Mouse (Mus musculus) kidney, postnatal 25 days (tissue): Measurements from ENCODE around the gene Pias4.

ENCODE experiments used
- DNase-seq, 2 experiments: peaks; one replicate each; pipeline ENCODE4 v3.0.0; 2021; ENCODE audit warnings: mixed read lengths in 2 of 2

The Pias4 gene

DNA sequence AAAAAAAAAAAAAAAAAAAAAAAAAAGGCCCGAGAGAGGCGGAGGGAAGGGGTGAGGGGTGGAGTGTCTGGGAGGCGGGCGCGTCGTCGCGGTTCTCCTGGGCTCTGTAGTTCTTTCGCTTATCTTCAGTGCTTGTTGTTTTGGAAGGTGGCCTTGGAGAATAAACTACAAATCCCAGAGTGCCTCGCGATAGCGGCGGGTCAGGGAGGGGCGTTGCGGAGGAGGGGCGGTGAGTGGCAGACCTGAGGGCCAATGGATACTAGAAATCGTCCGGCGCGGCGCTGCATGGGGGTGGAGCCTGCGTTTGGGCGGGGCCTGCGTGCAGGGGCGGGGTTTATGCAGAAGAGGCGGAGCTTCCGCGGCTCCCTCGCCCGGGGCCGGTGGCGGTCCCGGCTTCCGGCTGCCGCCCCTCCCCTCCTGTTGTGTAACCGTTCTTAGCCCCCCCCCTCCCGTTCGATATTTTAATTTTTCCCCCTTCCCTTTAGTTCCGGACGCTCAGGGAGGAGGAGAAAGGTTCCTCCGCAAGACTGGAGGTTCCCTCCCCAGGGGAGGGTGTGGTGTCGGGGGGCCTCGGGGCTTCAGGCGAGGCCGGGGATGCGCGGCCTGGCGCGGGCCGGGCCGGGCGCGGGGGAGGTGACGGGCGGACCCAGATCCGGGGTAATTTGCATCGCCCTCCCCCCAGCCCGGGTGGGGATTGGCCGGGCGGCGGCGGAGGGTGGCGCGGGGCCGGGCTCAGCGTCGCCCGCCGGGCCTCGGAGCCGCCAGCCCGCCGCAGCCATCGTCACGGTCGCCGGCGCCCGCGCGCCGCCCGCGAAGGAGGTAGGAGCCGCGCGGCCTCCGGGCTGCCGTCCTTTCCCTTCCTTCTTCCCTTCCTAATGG, 30.2 kb downstream of the Pias4 start:
- DNase-seq = peak; percentile 98 to 99

DNA sequence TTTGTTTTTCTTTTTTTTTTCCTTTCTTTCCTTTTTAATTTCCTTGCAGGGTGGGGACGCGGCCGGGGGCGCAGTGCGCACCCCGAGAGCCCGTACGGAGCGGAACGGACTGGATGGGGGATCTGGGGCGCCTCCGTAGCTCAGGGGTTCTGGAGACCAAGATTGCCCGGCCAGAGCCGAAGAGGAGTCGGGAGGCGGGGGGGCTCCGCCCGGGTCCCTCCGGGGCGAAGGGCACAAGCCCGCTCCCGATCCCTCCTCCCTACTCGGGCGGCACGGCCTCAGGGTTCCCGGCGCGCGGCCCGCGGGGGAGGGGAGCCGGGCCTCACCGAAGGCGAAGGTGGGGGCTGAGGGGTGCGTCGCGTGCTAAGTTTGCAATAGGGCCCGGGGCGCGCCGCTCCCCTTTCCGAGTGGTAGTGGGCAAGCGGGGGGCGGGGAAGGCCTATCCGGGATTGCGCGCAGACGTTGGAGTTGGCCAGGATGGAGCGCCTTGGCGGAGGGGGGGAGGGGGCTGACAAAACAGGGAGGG, 31.0 kb downstream of the Pias4 start:
- DNase-seq = peak; percentile 82 to 96

DNA sequence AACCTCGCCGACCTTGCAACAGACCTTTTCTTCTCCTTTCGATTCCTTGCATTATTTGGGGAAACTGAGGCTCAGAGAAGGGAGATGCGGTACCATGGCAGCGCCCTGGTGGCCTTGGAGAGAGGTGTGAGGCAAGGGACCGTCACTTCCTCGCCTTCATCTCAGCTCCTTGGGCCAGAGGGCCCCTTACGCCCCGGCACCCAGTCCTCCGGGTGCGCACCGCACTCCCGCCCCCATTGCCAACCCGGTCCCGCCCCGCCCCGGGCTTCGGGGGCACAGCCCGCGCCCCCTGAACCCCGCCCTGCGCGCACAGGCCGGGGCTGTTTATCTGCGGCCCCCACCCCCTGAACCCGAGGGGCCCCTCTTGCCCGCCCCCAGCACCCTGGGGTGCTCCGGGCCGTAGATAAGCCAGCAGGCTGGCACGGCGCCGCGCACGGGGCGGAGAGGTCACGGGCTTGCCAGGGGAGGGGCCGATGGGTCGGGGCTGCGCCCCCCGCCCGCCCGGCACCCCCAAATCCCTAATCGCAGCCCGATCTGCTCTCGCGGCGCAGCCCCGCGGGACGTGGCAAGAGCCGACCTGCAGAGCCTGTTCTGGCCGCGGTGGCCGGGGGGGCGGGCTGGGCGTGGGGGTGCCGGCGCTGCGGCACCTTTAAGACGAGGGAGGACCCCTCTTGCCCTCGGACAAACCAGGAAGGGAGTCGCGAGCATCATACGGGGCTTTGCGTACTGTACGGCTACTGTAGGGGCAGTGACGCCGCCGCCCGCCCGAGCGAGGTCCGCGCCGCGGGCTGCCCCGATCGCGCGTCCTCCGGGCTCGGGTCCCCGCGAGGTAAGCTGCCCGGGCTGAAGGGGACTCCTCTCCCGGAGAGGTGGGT, 31.7 kb downstream of the Pias4 start:
- DNase-seq = peak; percentile 75 to 92

DNA sequence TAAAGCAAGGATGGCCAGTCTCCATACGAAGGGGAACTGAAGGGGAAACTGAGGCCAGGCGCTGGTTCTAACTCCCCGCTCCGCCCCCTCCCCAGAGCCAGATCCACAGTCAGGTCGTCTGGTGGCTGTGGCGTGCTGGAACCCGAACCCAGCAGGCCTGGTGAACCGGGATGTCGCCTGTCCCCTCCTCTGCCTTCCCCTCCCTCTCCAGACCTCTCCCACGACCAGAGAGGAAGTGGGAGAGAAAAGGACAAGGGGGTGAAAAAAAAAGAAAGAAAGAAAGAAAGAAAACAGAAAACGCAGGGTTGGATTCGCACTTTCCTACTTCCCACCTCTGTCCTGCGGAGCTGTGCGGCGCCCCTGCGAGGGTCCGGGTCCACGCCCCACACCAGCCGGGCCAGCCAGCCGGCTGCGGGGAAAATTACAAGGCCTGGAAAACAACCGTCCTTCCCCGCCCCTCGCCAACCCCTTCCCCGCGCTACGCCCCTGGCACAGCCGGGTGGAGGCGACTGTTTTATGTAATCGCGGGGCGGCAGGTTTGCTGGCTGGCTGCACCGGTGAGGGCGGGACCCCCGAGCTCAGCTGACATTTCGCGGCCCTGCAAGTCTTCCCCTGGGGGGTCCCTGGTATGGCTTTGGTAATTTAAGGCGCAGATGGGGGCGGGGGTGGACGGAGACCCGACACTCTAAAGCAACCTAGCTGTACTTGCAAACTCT, 32.6 kb downstream of the Pias4 start, which contains the start of gene Zbtb7a:
Gene Zbtb7a, plus strand, starts transcription at position 255 of the 716 bp plus-strand sequence.
- DNase-seq = peak; percentile 58 to 86

DNA sequence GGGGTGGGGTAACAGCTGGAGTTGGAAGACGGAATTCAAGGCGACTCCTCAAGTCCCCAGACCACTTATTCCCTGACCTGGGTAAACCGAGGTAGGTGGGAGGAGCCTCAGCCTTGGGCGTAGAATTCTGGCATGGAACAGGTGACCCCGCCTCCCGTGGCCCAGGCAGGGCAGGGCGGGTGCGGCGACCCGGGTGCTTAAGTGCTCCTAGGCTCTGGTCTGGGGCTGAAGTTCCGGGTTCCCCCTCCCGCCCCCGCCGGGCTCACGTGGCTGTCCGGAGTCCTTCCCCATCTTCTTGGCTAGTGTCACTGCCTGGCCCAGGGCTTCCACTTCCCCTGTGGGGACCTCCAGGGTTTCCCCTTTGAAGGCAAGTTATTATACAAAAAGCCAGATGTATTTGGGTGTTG, 33.5 kb downstream of the Pias4 start:
- DNase-seq = peak; percentile 82 to 94

DNA sequence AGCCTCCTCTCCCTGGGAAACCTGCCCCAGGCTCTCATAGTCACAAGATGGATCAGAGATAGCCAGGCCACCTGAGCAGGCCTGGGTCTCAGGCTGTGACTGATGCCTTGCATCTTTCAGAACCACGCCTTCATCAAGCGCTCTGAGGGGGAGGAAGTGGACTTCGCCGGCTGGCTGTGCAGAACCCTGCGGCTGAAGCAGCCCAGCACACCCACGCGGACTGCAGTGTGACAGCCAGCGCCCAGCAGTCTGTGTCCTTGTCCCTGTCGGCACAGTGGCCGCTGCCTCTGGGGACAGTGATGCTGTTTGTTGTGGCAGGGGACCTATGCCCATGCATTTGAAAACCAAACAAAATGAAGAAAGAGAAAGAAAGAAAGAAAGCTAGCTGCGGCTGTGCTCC, 44.2 kb downstream of the Pias4 start:
- no peak for DNase-seq

DNA sequence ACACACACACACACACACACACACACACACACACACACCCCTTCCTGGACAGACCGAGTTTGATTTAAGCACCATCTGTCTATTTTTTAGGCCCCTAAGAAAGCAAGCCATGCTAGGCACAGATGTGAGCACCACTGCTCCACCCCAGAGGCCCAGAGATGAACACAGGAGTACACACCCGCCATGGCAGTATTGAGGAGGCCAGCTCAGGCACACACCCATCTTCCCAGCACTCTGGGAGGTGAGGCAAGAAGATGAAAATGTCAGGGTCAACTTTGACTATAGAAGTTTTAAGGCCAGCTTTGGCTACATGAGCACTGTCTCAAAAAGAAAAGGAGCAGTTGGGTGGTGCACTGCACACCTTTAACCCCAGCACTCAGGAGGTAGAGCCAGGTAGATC, 44.8 kb downstream of the Pias4 start:
- no peak for DNase-seq

DNA sequence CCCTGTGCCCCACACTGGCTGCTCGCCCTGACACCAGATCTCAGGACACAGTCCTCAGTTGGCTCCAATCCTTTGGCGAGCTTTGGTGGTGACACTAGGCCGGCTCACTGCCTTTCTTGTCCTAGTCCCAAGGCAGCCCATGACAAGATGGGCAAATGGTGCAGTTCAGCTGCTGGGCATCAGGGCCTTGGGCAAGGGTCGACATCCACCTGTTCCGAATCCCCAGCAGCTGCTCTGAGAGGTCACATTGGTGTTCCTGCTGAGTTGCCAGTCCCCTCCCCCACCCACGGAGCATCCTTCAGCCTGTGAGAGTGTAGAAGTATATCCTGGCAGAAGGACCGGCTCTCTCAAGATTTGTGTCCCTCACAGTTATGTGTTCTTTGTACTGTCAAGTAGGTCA, 47.1 kb downstream of the Pias4 start:
- DNase-seq = no peak

DNA sequence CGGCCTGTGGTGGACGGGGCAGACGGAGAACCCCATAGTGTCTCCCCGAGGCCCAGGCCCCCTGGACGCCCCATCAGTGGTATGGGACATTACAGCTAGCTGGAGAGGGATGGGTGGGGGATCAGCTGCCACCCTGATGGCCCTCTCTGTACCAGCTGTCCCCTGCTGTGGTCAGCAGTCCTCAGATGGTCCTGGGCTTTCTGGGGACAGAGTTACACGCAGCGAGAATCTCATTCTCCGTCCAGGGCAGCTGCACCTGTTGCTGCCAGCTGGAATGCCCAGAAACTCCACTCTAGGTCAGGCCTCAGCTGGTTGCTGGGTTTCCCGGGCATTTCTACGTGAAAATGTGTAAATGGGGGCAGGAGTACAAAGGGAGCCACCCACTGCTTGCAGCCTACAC, 48.1 kb downstream of the Pias4 start:
- DNase-seq = no peak

DNA sequence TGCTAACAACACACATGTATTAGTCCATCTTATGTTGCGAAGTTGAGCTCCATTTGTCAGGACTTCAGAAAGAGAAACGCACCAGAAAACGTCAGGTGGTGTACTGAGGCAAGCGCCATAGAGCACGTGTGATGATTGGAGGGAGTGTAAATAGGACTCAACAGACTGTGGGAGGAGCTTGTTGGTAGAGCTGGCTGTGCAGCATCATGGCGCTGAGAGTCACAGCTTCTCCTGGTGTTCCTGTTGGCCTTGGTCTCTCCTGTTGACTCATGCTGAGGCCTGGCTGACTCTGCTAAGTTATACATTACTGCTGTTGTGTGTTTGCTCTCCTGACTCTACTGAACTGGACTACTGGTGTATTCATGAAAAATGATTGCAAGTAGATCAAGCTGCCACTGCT, 54.8 kb downstream of the Pias4 start:
- DNase-seq = no peak

DNA sequence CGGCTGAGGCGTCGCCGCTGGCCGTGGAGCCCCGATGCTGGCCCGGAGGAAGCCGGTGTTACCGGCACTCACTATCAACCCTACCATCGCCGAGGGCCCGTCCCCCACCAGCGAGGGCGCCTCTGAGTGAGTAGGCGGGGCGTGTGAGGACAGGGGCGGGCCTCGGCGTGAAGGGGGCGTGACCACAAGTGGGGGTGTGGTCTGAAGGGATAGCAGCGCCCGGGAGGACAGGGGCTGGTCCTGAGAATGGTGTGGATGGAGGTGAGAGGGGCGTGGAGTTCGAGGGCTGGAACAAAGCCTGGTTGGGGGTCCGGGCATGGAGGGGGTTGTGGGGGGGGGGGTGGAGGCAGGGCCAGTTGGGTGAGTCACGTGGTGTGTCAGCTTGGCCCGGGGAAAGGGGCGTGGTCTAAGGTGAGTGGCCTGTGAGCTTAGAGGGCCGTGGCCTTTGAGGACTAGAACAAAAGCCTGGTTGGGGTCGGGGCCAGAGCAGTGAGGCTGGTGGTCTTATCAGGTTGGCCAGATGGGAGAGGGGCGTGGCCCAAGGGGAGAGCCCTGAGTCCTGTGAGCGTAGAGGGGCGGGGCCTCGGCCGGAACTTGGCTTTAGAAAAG, 61.5 kb downstream of the Pias4 start:
- peak; percentile 88 to 93 for DNase-seq

DNA sequence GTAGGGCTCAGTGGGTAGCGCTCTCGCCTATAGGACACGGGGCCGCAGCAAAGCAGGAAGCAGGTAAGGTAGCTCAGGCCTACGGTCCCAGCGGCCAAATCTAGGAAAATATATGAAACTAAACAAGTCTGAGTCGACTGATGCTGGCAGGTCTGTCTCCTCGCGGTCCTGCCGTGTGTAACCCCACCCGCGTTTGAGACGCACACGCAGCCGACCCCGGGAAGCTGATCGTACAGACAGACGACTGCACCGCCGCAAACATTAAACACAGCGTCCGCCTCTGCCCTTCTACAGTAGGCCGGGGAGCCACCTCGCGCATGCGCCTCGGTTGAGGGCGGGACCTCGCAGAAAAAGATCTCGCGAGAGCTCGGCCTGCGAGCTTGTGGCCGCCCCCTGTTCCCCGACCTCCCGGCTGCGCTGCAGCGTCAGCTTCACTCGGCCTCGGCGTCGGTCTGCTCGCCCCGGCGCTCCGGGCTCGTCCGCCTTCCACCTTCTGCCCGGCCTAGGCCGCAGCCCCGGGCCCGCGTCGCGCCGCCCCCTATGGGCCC, 62.1 kb downstream of the Pias4 start, which contains the start of gene Map2k2:
Gene Map2k2, plus strand, starts transcription at position 351 of the 548 bp plus-strand sequence.
- peak; percentile 96 to 98 for DNase-seq
